Mouse (Mus musculus) stomach, postnatal 0 days (tissue): ENCODE results near the gene Slc22a23.

ENCODE experiments used
- CTCF ChIP-seq: IDR thresholded peaks from 2 replicates; pipeline ENCODE4 v1.5.1; 2016; ENCODE audit warnings: antibody characterized with exemption, low read depth, mild to moderate bottlenecking, moderate library complexity
- EP300 ChIP-seq: optimal IDR thresholded peaks from 2 replicates; pipeline ENCODE3; 2016; ENCODE audit warnings: antibody characterized with exemption

DNA sequence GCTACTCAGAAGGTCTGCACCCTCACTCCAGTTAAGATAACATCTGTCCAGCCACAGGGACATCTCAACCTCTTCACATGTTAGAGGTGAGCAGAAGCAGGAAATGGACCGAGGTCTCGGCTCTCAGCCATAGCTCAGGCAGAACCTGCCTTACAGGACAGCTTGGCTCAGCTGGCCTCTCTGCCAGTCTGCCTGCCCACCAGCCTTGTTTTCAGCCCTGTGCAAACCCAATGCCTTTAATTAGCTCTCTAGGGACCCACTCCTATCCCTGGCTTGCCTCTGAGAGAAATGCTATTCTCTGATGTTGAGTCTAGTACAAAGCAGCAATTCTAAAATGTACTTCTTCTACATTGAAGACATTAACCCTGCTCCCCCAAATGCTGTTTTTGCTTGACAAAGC lies 73.3 kb downstream of the Slc22a23 start:
- TF ChIP-seq CTCF: no peak
- TF ChIP-seq EP300: no peak
